Mouse (Mus musculus): Measurements from ENCODE around the gene Syt12. TPM values are rescaled to one million over a fixed set of nuclear protein-coding genes. Genes with fewer than 3 reads are reported as not detected.

Gene Syt12
- polyA plus RNA-seq, 1 experiment from 2014 or later = 1.3 TPM

- H3K4me3 ChIP-seq (ENCODE audit: low read depth, low read length) = no peak within 1 kb of the TSS
- DNase-seq (ENCODE audit: low spot score) (no peak), ATAC-seq (peak; percentile 3)
- H3K4me2 ChIP-seq (replicated peaks; ENCODE audit: low read depth, low read length) = no peak within 1 kb of the TSS
- no peaks in the 10 kb centered on the region; the same call in 1 of the 2 replicates for H3K4me1 ChIP-seq (ENCODE audit: insufficient read depth, low read depth, low read length)
- no peaks in the 10 kb centered on the region for H3K36me3 ChIP-seq (ENCODE audit: insufficient read depth, low read length)
- TF ChIP-seq EP300 (IDR thresholded peaks at IDR 0.05) = no peak
- TF ChIP-seq CTCF (IDR thresholded peaks at IDR 0.05) = no peak
- H3K9ac ChIP-seq (replicated peaks; ENCODE audit: low read depth) = no peak within 1 kb of the TSS
- peak within 1 kb of the TSS; percentile 16; the same call in 1 of the 2 replicates for H3K27ac ChIP-seq (ENCODE audit: low read length)
- WGBS = 62% methylated on average over 16 of the region's 16 CpGs
- H3K27me3 ChIP-seq (replicated peaks; ENCODE audit: insufficient read depth, low read length) = no peaks in the 10 kb centered on the region
- H3K9me3 ChIP-seq (ENCODE audit: low read length) = no peaks in the 10 kb centered on the region
Observed at GRCm38 (mm10) chr19:4498062-4498933, 21.1 kb upstream of the Syt12 start, which contains the start of gene 2010003K11Rik. TSS of gene 2010003K11Rik (minus strand) at chr19:4498583.

GRCm38 (mm10) chr19:4497263-4497973, 20.2 kb upstream of the Syt12 start:
- WGBS = 8% methylated on average over 4 of the region's 4 CpGs
- peak; percentile 97 for DNase-seq (ENCODE audit: low spot score)
- peak; percentile 95 for ATAC-seq
- H3K4me1 ChIP-seq (ENCODE audit: insufficient read depth, low read depth, low read length) = no peaks in the 10 kb centered on the region; the same call in 1 of the 2 replicates
- no peak overlapping the region for H3K9ac ChIP-seq (replicated peaks; ENCODE audit: low read depth)
- TF ChIP-seq CTCF (IDR thresholded peaks at IDR 0.05) = peak; percentile 96
- TF ChIP-seq EP300 (IDR thresholded peaks at IDR 0.05) = peak; percentile 91
- H3K4me2 ChIP-seq (replicated peaks; ENCODE audit: low read depth, low read length) = no peak overlapping the region
- no peak overlapping the region for H3K4me3 ChIP-seq (ENCODE audit: low read depth, low read length)
- no peaks in the 10 kb centered on the region for H3K9me3 ChIP-seq (ENCODE audit: low read length)
- H3K36me3 ChIP-seq (ENCODE audit: insufficient read depth, low read length) = no peaks in the 10 kb centered on the region
- H3K27me3 ChIP-seq (replicated peaks; ENCODE audit: insufficient read depth, low read length) = no peaks in the 10 kb centered on the region
- 0 out of 2 replicates have a peak overlapping the region, but pooled peaks have one; percentile 16 for H3K27ac ChIP-seq (ENCODE audit: low read length)

- Histone ChIP-seq H3K36me3 (ENCODE audit: insufficient read depth, low read length) (no peaks in the 10 kb centered on the region), H3K9me3 (ENCODE audit: low read length) (no peaks in the 10 kb centered on the region), H3K9ac (replicated peaks; ENCODE audit: low read depth) (no peak overlapping the region), H3K27ac (ENCODE audit: low read length) (no peak overlapping the region), H3K4me3 (ENCODE audit: low read depth, low read length) (no peak overlapping the region), H3K4me1 (ENCODE audit: insufficient read depth, low read depth, low read length) (no peaks in the 10 kb centered on the region; the same call in 1 of the 2 replicates), H3K4me2 (replicated peaks; ENCODE audit: low read depth, low read length) (no peak overlapping the region), H3K27me3 (replicated peaks; ENCODE audit: insufficient read depth, low read length) (no peaks in the 10 kb centered on the region)
- ATAC-seq (no peak), DNase-seq (ENCODE audit: low spot score) (no peak)
- 83% methylated on average over 3 of the region's 3 CpGs for WGBS
- no peak for TF ChIP-seq EP300 (IDR thresholded peaks at IDR 0.05)
- no peak for TF ChIP-seq CTCF (IDR thresholded peaks at IDR 0.05)
Observed at GRCm38 (mm10) chr19:4496535-4497262, 19.5 kb upstream of the Syt12 start.

- H3K4me1 ChIP-seq (ENCODE audit: insufficient read depth, low read depth, low read length) = no peaks in the 10 kb centered on the region; the same call in 1 of the 2 replicates
- TF ChIP-seq CTCF (IDR thresholded peaks at IDR 0.05) (no peak), EP300 (IDR thresholded peaks at IDR 0.05) (no peak)
Observed at GRCm38 (mm10) chr19:4495814-4496213, 18.6 kb upstream of the Syt12 start.

GRCm38 (mm10) chr19:4494707-4495106, 17.5 kb upstream of the Syt12 start:
- Histone ChIP-seq H3K9me3 (ENCODE audit: low read length) (no peaks in the 10 kb centered on the region), H3K27ac (ENCODE audit: low read length) (no peak overlapping the region), H3K4me3 (ENCODE audit: low read depth, low read length) (no peak overlapping the region), H3K27me3 (replicated peaks; ENCODE audit: insufficient read depth, low read length) (no peaks in the 10 kb centered on the region), H3K4me2 (replicated peaks; ENCODE audit: low read depth, low read length) (no peak overlapping the region), H3K36me3 (ENCODE audit: insufficient read depth, low read length) (no peaks in the 10 kb centered on the region), H3K4me1 (ENCODE audit: insufficient read depth, low read depth, low read length) (no peaks in the 10 kb centered on the region; the same call in 1 of the 2 replicates), H3K9ac (replicated peaks; ENCODE audit: low read depth) (no peak overlapping the region)
- DNase-seq (ENCODE audit: low spot score) (no peak), ATAC-seq (no peak)
- 54% methylated on average over 7 of the region's 7 CpGs for WGBS
- TF ChIP-seq CTCF (IDR thresholded peaks at IDR 0.05) (no peak), EP300 (IDR thresholded peaks at IDR 0.05) (no peak)

More at GRCm38 (mm10) chr19:4495814-4496213, 18.6 kb upstream of the Syt12 start:
- Histone ChIP-seq H3K27ac (ENCODE audit: low read length) (no peak overlapping the region), H3K9ac (replicated peaks; ENCODE audit: low read depth) (no peak overlapping the region), H3K9me3 (ENCODE audit: low read length) (no peaks in the 10 kb centered on the region), H3K36me3 (ENCODE audit: insufficient read depth, low read length) (no peaks in the 10 kb centered on the region), H3K4me2 (replicated peaks; ENCODE audit: low read depth, low read length) (no peak overlapping the region), H3K4me3 (ENCODE audit: low read depth, low read length) (no peak overlapping the region), H3K27me3 (replicated peaks; ENCODE audit: insufficient read depth, low read length) (no peaks in the 10 kb centered on the region)
- DNase-seq (ENCODE audit: low spot score) (no peak), ATAC-seq (no peak)
- WGBS = 83% methylated on average over 5 of the region's 5 CpGs
